Mouse (Mus musculus) embryonic stem cell, embryonic (primary cell): ENCODE results near the gene Prkcg.

Experiments used
- CTCF ChIA-PET, 4 experiments: fragments of 300-600 bp in 2 of 4; fragments of 350-600 bp in 2 of 4; sonication (Branson Sonifier 250); formaldehyde crosslinking; loops; one replicate each; lab custom pipeline; 2022; ENCODE audit warnings: inconsistent platforms in 2 of 4; lab: Charles Lee
- POLR2A ChIA-PET, 4 experiments: fragments of 300-600 bp in 2 of 4; fragments of 350-600 bp in 2 of 4; sonication (Branson Sonifier 250); formaldehyde crosslinking; loops; one replicate each; lab custom pipeline; 2022; ENCODE audit warnings: antibody characterized with exemption in 4 of 4, inconsistent platforms in 1 of 4; lab: Charles Lee

Prkcg gene

DNA sequence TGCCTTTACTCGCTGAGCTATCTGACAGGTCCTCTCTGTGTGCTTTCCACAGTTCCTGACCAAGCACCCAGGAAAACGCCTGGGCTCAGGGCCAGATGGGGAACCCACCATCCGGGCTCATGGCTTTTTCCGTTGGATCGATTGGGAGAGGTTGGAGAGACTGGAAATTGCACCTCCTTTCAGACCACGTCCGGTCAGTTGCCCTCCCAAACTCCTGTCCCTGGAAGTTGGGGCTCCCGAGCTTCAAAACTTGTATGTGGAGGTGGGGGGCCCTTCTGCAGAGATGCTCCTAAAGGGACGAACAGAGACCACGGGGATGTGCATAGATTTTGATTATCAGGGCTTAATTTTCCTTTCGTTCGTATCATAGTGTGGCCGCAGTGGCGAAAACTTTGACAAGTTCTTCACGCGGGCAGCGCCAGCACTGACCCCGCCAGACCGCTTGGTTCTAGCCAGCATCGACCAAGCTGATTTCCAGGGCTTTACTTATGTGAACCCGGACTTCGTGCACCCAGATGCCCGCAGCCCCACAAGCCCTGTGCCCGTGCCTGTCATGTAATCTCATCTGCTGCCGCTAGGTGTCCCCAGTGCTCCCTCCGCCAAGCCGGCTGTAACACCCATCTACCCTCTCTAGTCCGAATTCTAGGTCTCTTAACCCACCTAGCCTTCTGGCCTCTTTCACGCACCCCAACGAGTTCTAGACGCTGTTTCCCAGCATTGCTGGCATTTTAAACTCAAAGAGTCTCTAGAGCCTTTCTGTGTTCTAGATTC is 41.0 kb downstream of the Prkcg start:
- ChIA-PET POLR2A (interaction anchor here in 2 of 4 experiments (0.6 to 3.6 kb wide), 4 partner anchors 9 to 364 kb away, joined by 3 to 12 read pairs (median 4); partner anchors contain the start of gene Mboat7 (in 1 of the 2)), CTCF (interaction anchor here in 1 of 4 experiments (0.6 kb wide), 1 partner anchor 21 kb away, joined by 5 read pairs; no protein-coding TSS in a partner anchor)

GRCm38 (mm10) chr7:3331171-3331570 is 42.2 kb downstream of the Prkcg start:
- CTCF ChIA-PET, result interaction anchor here in 1 of 4 experiments (0.6 to 1.5 kb wide), 5 partner anchors 9 to 176 kb away, joined by 3 to 6 read pairs (median 4); no protein-coding TSS in a partner anchor
- POLR2A ChIA-PET, result interaction anchor here in 3 of 4 experiments (0.6 to 3.6 kb wide), 10 partner anchors 16 to 70 kb away, joined by 3 to 16 read pairs (median 4); no protein-coding TSS in a partner anchor

DNA sequence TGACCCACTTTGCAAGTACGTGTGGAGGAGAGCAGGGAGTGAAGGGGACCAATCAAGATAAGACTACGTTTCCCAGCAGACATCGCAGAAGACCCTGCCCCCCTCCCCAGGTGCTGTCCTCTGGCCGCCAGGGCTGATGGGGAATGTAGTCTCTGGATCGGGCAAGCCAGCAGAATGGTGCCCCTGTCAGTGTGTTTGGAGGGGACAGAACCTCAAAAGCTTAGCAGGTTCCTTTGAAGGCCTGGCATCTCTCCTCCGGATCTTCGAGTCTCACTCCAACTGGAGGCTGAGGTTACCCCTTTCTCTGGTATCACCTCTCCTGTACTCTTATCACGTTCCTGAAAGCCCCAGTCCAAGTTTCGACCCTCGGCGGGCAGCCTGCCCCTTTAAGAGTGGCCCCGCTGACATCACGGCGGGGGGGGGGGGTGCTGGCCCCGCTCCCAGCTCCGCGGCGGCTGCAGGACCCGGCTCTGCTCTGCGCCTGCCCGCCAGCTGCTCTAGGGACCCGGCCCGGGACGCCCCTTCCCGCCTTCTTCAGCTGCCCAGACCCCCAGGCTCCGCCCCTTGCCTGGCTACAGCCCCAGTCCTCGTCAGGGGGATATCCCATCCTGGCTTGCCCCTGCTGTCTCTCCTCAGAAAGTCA is 42.7 kb downstream of the Prkcg start:
- ChIA-PET POLR2A (interaction anchor here in 3 of 4 experiments (0.6 to 3.6 kb wide), 18 partner anchors 8 to 799 kb away, joined by 3 to 16 read pairs (median 4); no protein-coding TSS in a partner anchor), CTCF (interaction anchor here in 3 of 4 experiments (0.5 to 1.5 kb wide), 11 partner anchors 11 to 117 kb away, joined by 3 to 9 read pairs (median 4); no protein-coding TSS in a partner anchor)

GRCm38 (mm10) chr7:3332224-3332615 is 43.2 kb downstream of the Prkcg start:
- POLR2A ChIA-PET, result interaction anchor here in 3 of 4 experiments (0.6 to 3.6 kb wide), 15 partner anchors 8 to 798 kb away, joined by 3 to 16 read pairs (median 4); no protein-coding TSS in a partner anchor
- CTCF ChIA-PET, result interaction anchor here in 3 of 4 experiments (0.5 to 2.0 kb wide), 10 partner anchors 10 to 116 kb away, joined by 3 to 7 read pairs (median 4); no protein-coding TSS in a partner anchor

DNA sequence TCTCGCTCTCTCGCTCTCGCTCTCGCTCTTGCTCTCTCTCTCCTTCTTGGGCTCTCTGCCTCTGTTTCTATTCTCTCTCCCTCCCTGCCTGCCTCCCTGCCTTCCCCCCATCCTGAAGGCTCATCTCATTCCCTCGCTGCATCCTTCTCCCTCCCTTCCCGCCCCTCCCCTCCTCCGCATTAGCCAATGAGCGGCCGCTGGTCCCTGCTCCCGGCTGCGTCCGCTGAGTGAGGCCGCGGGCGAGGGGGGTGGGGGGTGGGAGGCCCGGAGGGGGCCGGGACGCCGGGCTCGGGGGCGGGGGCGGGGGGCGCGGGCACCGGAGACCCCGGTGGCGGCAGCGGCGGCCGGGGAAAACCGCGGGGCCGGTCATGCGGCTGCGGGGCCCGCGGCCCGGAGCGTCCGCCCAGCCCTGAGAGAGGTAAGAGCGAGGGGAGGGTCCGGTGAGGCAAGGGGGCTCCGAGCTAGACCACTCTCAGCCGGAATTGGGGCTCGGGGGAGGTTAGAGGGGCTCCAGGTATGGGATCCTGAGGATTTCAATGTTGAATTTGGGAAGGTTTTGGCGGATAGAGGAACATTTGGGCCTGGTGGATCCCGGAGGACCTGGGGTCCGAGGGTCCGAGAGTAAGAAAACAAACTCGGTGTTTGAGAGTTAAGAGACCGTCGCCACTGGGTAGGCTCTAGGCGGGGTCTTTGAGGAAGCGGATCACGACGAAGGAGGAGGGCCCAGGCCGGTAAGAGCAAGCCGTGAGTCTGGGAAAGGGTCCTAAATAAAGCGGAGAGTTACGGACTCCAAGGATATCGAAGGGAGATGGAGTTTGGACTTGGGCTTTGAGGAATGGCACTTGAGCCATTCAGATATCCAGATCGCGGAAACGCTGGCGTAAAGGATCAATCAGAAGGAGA is 43.9 kb downstream of the Prkcg start, which contains the start of gene Cacng7:
Cacng7 (plus strand) TSS at position 337 of the 903 bp plus-strand sequence.
- CTCF ChIA-PET, result interaction anchor here (0.6 to 2.0 kb wide), 11 partner anchors 10 to 134 kb away, joined by 3 to 7 read pairs (median 3); partner anchors contain the start of gene Cacng6 (in 1 of the 4)
- POLR2A ChIA-PET, result interaction anchor here (0.5 to 3.6 kb wide), 20 partner anchors 10 to 360 kb away, joined by 3 to 16 read pairs (median 5); partner anchors contain the start of gene Tsen34 (in 1 of the 4)

GRCm38 (mm10) chr7:3333542-3333941 is 44.6 kb downstream of the Prkcg start:
- POLR2A ChIA-PET, result interaction anchor here in 3 of 4 experiments (0.5 to 3.6 kb wide), 17 partner anchors 9 to 359 kb away, joined by 3 to 12 read pairs (median 5); partner anchors contain the start of gene Tsen34 (in 1 of the 3)
- CTCF ChIA-PET, result interaction anchor here in 3 of 4 experiments (0.6 to 2.0 kb wide), 7 partner anchors 23 to 111 kb away, joined by 3 to 7 read pairs (median 3); partner anchors contain the start of gene Cacng6 (in 1 of the 3)

DNA sequence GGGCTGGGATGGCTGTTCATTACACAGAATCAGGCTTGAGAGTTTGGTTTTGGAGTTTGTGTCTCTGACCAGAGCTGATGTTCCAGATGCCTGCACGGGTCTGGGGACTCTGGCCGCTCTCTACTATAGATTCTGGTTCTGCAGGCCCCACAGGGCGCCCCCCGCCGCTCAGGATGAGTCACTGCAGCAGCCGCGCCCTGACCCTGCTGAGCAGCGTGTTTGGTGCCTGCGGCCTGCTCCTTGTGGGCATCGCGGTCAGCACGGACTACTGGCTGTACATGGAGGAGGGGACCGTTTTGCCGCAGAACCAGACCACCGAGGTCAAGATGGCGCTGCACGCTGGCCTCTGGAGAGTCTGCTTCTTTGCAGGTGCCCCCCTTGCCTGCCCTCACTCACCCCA is 47.4 kb downstream of the Prkcg start:
- CTCF ChIA-PET, result interaction anchor here in 3 of 4 experiments (0.7 to 1.5 kb wide), 6 partner anchors 15 to 37 kb away, joined by 3 read pairs; no protein-coding TSS in a partner anchor
- POLR2A ChIA-PET, result interaction anchor here in 3 of 4 experiments (1.0 to 3.5 kb wide), 6 partner anchors 11 to 75 kb away, joined by 3 to 11 read pairs (median 4); no protein-coding TSS in a partner anchor

GRCm38 (mm10) chr7:3338286-3338935 is 49.4 kb downstream of the Prkcg start:
- POLR2A ChIA-PET, result interaction anchor here in 3 of 4 experiments (0.6 to 2.8 kb wide), 13 partner anchors 8 to 121 kb away, joined by 3 to 19 read pairs (median 3); partner anchors contain the start of genes Myadm (in 1 of the 3) and Prkcg (in 1 of the 3)
- CTCF ChIA-PET, result interaction anchor here (0.5 to 2.7 kb wide), 9 partner anchors 9 to 91 kb away, joined by 3 to 8 read pairs (median 3); no protein-coding TSS in a partner anchor

DNA sequence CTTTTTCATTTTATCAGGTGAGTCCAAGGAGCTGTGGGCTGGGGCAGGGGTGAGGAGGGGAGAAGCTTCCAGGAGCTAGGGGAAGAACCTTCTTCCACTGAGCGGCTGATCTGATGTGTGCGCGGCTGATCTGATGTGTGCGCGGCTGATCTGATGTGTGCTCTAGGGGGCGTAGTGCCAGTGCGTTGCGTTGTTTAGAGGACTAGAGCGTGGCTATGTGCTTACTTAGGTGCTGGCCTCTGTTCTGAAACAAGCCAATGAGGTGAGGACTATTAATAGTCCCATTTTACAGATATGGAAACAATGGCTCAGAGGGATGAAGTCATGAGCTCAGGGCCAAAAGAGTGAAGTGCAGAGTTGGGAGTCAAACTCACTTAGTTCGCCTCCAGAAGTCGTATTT is 50.0 kb downstream of the Prkcg start:
- CTCF ChIA-PET, result interaction anchor here in 3 of 4 experiments (0.5 to 2.7 kb wide), 8 partner anchors 8 to 92 kb away, joined by 3 to 8 read pairs (median 3); no protein-coding TSS in a partner anchor
- POLR2A ChIA-PET, result interaction anchor here in 3 of 4 experiments (0.6 to 2.8 kb wide), 13 partner anchors 8 to 124 kb away, joined by 3 to 19 read pairs (median 3); partner anchors contain the start of genes Myadm (in 1 of the 3) and Prkcg (in 1 of the 3)

DNA sequence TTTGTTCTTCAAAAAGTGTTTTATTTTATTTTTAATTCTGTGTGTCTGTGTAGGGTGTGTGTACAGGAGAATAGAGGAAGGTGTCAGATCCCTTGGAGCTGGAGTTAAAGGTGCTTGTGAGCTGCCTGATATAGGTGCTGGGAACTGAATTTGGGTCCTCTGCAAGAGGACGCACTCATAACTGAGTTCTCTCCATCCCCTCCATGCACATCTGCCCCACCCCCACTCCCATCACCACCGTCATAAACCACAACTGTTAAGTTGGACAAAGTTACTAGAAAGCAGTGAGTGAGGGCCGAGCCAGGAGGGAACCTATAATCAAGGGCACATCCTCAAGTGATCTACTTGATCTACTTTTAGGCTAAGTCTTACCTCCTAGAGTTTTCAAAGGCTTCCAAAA is 54.9 kb downstream of the Prkcg start:
- ChIA-PET POLR2A (interaction anchor here (0.5 to 1.2 kb wide), 4 partner anchors 10 to 1487 kb away, joined by 3 to 4 read pairs (median 3); no protein-coding TSS in a partner anchor), CTCF (interaction anchor here in 2 of 4 experiments (0.6 to 0.8 kb wide), 2 partner anchors 12 to 35 kb away, joined by 3 to 7 read pairs; no protein-coding TSS in a partner anchor)

- ChIA-PET CTCF (interaction anchor here in 1 of 4 experiments (0.7 kb wide), 1 partner anchor 9 kb away, joined by 3 read pairs; no protein-coding TSS in a partner anchor), POLR2A (interaction anchor here in 1 of 4 experiments (0.8 to 1.4 kb wide), 2 partner anchors 10 to 56 kb away, joined by 3 read pairs; partner anchors contain the start of genes Myadm and Prkcg)
Measured at GRCm38 (mm10) chr7:3345301-3345700, 56.3 kb downstream of the Prkcg start.

- POLR2A ChIA-PET, result interaction anchor here (0.6 to 2.7 kb wide), 85 partner anchors 8 to 345 kb away, joined by 3 to 32 read pairs (median 4); partner anchors contain the start of genes Mboat7 (in 2 of the 4) and Tsen34 (in 2 of the 4)
- CTCF ChIA-PET, result interaction anchor here in 3 of 4 experiments (0.7 to 2.3 kb wide), 9 partner anchors 9 to 84 kb away, joined by 3 to 8 read pairs (median 4); no protein-coding TSS in a partner anchor
Measured at GRCm38 (mm10) chr7:3347366-3348287, 58.6 kb downstream of the Prkcg start.

DNA sequence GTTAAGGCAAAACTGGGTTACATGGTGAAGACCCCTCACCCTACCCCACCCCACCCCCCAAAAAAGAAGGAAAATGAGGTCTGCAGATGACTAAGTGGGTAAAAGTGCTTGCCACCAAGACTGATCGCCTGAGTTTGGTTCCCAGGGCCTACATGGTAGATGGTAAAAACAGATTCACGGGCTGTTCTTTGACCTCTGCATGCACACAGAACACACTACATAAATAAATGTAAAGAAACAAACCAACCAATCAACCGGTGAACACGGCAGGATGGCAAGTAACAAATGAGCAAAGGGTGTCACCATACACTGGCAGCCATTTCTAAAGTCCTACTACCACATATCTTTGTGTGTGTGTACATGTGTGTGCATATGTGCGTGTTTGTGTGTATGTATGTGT is 59.3 kb downstream of the Prkcg start:
- POLR2A ChIA-PET, result interaction anchor here (0.8 to 3.1 kb wide), 49 partner anchors 10 to 345 kb away, joined by 3 to 32 read pairs (median 6); partner anchors contain the start of genes Mboat7 (in 1 of the 4) and Tsen34 (in 1 of the 4)

DNA sequence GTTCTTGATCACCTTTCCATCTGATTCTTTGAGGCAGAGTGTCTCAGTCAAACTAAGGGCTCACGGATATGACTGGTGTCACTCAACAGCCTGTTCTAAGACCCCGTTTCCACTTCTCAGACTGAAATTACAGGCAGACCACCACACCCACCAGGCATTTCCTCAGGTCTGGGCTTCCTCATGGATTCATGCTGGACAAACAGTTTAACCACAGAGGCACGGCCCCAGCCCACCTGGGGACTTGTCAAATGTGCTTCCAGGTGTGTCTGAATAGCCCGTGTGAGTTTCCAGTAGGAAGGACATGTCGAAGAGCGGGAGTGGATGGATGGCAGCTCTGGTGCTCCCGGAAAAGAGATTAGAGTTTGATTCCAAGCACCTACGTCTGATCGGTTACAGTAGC is 60.8 kb downstream of the Prkcg start:
- ChIA-PET CTCF (interaction anchor here (0.5 to 1.6 kb wide), 16 partner anchors 11 to 151 kb away, joined by 3 to 9 read pairs (median 5); partner anchors contain the start of gene Nlrp12 (in 1 of the 4)), POLR2A (interaction anchor here in 3 of 4 experiments (0.6 to 3.1 kb wide), 9 partner anchors 16 to 127 kb away, joined by 3 to 9 read pairs (median 3); partner anchors contain the start of gene Cacng6 (in 1 of the 3))

More for the DNA sequence above, 59.3 kb downstream of the Prkcg start:
- CTCF ChIA-PET, result interaction anchor here in 2 of 4 experiments (0.9 to 2.3 kb wide), 5 partner anchors 10 to 58 kb away, joined by 3 to 8 read pairs (median 4); no protein-coding TSS in a partner anchor
